Mouse (Mus musculus): ENCODE data around the gene Ptpa. TPM values are rescaled to one million over a fixed set of nuclear protein-coding genes. Genes with fewer than 3 reads are reported as not detected.

The Ptpa gene
- total and polyA plus RNA-seq, 2 experiments from 2014 or later = 138 to 147 TPM

GRCm38 (mm10) chr2:30446891-30447826, 31.3 kb downstream of the Ptpa start:
- TF ChIP-seq CTCF (IDR thresholded peaks at IDR 0.05) = no peak
- peaks cover 8% of the 10 kb centered on the region; the same call in 1 of the 2 replicates for H3K4me1 ChIP-seq (ENCODE audit: insufficient read depth, low read length)
- ATAC-seq (ENCODE audit: low FRiP score) = no peak
- no peak overlapping the region for H3K27ac ChIP-seq (ENCODE audit: low read depth, low read length)
- no peak overlapping the region for H3K4me3 ChIP-seq (ENCODE audit: low read depth, low read length)
- no peaks in the 10 kb centered on the region for H3K9me3 ChIP-seq (ENCODE audit: low read length)
- peaks cover 17% of the 10 kb centered on the region; the same call in 1 of the 2 replicates for H3K36me3 ChIP-seq (ENCODE audit: insufficient read depth, low read length)
- DNase-seq (ENCODE audit: low spot score) = no peak
- no peak overlapping the region for H3K4me2 ChIP-seq (ENCODE audit: low read depth, low read length, poor library complexity, severe bottlenecking)
- 79% methylated on average over 10 of the region's 10 CpGs for WGBS
- no peak overlapping the region for H3K9ac ChIP-seq (replicated peaks; ENCODE audit: low read length, poor library complexity, severe bottlenecking)
- no peaks in the 10 kb centered on the region for H3K27me3 ChIP-seq (ENCODE audit: insufficient read depth, low read length)

GRCm38 (mm10) chr2:30448371-30448770, 32.5 kb downstream of the Ptpa start:
- H3K9ac ChIP-seq (replicated peaks; ENCODE audit: low read length, poor library complexity, severe bottlenecking) = no peak overlapping the region
- H3K4me1 ChIP-seq (ENCODE audit: insufficient read depth, low read length) = no peaks in the 10 kb centered on the region
- no peaks in the 10 kb centered on the region for H3K27me3 ChIP-seq (ENCODE audit: insufficient read depth, low read length)
- WGBS = 86% methylated on average over 7 of the region's 7 CpGs
- no peak overlapping the region for H3K4me3 ChIP-seq (ENCODE audit: low read depth, low read length)
- ATAC-seq (ENCODE audit: low FRiP score) (no peak), DNase-seq (ENCODE audit: low spot score) (no peak)
- peaks cover 17% of the 10 kb centered on the region; the same call in 1 of the 2 replicates for H3K36me3 ChIP-seq (ENCODE audit: insufficient read depth, low read length)
- H3K4me2 ChIP-seq (ENCODE audit: low read depth, low read length, poor library complexity, severe bottlenecking) = no peak overlapping the region
- H3K27ac ChIP-seq (ENCODE audit: low read depth, low read length) = no peak overlapping the region
- no peak for TF ChIP-seq CTCF (IDR thresholded peaks at IDR 0.05)
- no peaks in the 10 kb centered on the region for H3K9me3 ChIP-seq (ENCODE audit: low read length)

- no peak overlapping the region for H3K4me3 ChIP-seq (ENCODE audit: low read depth, low read length)
- DNase-seq (ENCODE audit: low spot score) (no peak), ATAC-seq (ENCODE audit: low FRiP score) (no peak)
- H3K27ac ChIP-seq (ENCODE audit: low read depth, low read length) = no peak overlapping the region
- H3K9ac ChIP-seq (replicated peaks; ENCODE audit: low read length, poor library complexity, severe bottlenecking) = no peak overlapping the region
- H3K27me3 ChIP-seq (ENCODE audit: insufficient read depth, low read length) = no peaks in the 10 kb centered on the region
- no peak overlapping the region for H3K4me2 ChIP-seq (ENCODE audit: low read depth, low read length, poor library complexity, severe bottlenecking)
- H3K4me1 ChIP-seq (ENCODE audit: insufficient read depth, low read length) = no peaks in the 10 kb centered on the region
- WGBS = 61% methylated on average over 1 of the region's 1 CpGs
- peaks cover 10% of the 10 kb centered on the region; the same call in 1 of the 2 replicates for H3K36me3 ChIP-seq (ENCODE audit: insufficient read depth, low read length)
- H3K9me3 ChIP-seq (ENCODE audit: low read length) = no peaks in the 10 kb centered on the region
- TF ChIP-seq CTCF (IDR thresholded peaks at IDR 0.05) = peak; percentile 62
These were observed 34.7 kb downstream of the Ptpa start for GRCm38 (mm10) chr2:30450530-30450929.

GRCm38 (mm10) chr2:30451525-30451924, 35.7 kb downstream of the Ptpa start:
- no peak overlapping the region; the same call in 1 of the 2 replicates for H3K27ac ChIP-seq (ENCODE audit: low read depth, low read length)
- no peak overlapping the region for H3K4me2 ChIP-seq (ENCODE audit: low read depth, low read length, poor library complexity, severe bottlenecking)
- 94% methylated on average over 3 of the region's 3 CpGs for WGBS
- 0 out of 2 replicates have a peak, but pooled peaks cover 2% of the 10 kb centered on the region for H3K36me3 ChIP-seq (ENCODE audit: insufficient read depth, low read length)
- H3K27me3 ChIP-seq (ENCODE audit: insufficient read depth, low read length) = no peaks in the 10 kb centered on the region
- no peak for TF ChIP-seq CTCF (IDR thresholded peaks at IDR 0.05)
- DNase-seq (ENCODE audit: low spot score) (no peak), ATAC-seq (ENCODE audit: low FRiP score) (no peak)
- H3K9me3 ChIP-seq (ENCODE audit: low read length) = no peaks in the 10 kb centered on the region
- 0 out of 2 replicates have a peak, but pooled peaks cover under 1% of the 10 kb centered on the region for H3K4me1 ChIP-seq (ENCODE audit: insufficient read depth, low read length)
- no peak overlapping the region for H3K9ac ChIP-seq (replicated peaks; ENCODE audit: low read length, poor library complexity, severe bottlenecking)
- H3K4me3 ChIP-seq (ENCODE audit: low read depth, low read length) = no peak overlapping the region

- no peak overlapping the region for H3K9ac ChIP-seq (replicated peaks; ENCODE audit: low read length, poor library complexity, severe bottlenecking)
These were observed 37.7 kb downstream of the Ptpa start for GRCm38 (mm10) chr2:30453570-30453969.

GRCm38 (mm10) chr2:30454587-30454986, 38.7 kb downstream of the Ptpa start:
- no peak for TF ChIP-seq CTCF (IDR thresholded peaks at IDR 0.05)
- Histone ChIP-seq H3K4me1 (ENCODE audit: insufficient read depth, low read length) (0 out of 2 replicates have a peak, but pooled peaks cover 2% of the 10 kb centered on the region), H3K4me2 (ENCODE audit: low read depth, low read length, poor library complexity, severe bottlenecking) (no peak overlapping the region), H3K4me3 (ENCODE audit: low read depth, low read length) (no peak overlapping the region), H3K27me3 (ENCODE audit: insufficient read depth, low read length) (no peaks in the 10 kb centered on the region), H3K9me3 (ENCODE audit: low read length) (no peaks in the 10 kb centered on the region), H3K27ac (ENCODE audit: low read depth, low read length) (no peak overlapping the region), H3K9ac (replicated peaks; ENCODE audit: low read length, poor library complexity, severe bottlenecking) (no peak overlapping the region), H3K36me3 (ENCODE audit: insufficient read depth, low read length) (no peaks in the 10 kb centered on the region)
- ATAC-seq (ENCODE audit: low FRiP score) (no peak), DNase-seq (ENCODE audit: low spot score) (no peak)
- 83% methylated on average over 5 of the region's 5 CpGs for WGBS

More at GRCm38 (mm10) chr2:30453570-30453969, 37.7 kb downstream of the Ptpa start:
- no peak for TF ChIP-seq CTCF (IDR thresholded peaks at IDR 0.05)
- H3K4me3 ChIP-seq (ENCODE audit: low read depth, low read length) = no peak overlapping the region
- H3K27me3 ChIP-seq (ENCODE audit: insufficient read depth, low read length) = no peaks in the 10 kb centered on the region
- no peak for ATAC-seq (ENCODE audit: low FRiP score)
- DNase-seq (ENCODE audit: low spot score) = no peak
- no peak overlapping the region for H3K27ac ChIP-seq (ENCODE audit: low read depth, low read length)
- no peaks in the 10 kb centered on the region for H3K9me3 ChIP-seq (ENCODE audit: low read length)
- WGBS = 73% methylated on average over 3 of the region's 3 CpGs
- H3K36me3 ChIP-seq (ENCODE audit: insufficient read depth, low read length) = no peaks in the 10 kb centered on the region
- H3K4me1 ChIP-seq (ENCODE audit: insufficient read depth, low read length) = 0 out of 2 replicates have a peak, but pooled peaks cover 2% of the 10 kb centered on the region
- H3K4me2 ChIP-seq (ENCODE audit: low read depth, low read length, poor library complexity, severe bottlenecking) = no peak overlapping the region
